Mouse (Mus musculus): ENCODE data around the gene Arhgap23. TPM values are rescaled to one million over a fixed set of nuclear protein-coding genes. Genes with fewer than 3 reads are reported as not detected.

Arhgap23 gene
- polyA plus RNA-seq, 1 experiment, result 31.5 TPM

DNA sequence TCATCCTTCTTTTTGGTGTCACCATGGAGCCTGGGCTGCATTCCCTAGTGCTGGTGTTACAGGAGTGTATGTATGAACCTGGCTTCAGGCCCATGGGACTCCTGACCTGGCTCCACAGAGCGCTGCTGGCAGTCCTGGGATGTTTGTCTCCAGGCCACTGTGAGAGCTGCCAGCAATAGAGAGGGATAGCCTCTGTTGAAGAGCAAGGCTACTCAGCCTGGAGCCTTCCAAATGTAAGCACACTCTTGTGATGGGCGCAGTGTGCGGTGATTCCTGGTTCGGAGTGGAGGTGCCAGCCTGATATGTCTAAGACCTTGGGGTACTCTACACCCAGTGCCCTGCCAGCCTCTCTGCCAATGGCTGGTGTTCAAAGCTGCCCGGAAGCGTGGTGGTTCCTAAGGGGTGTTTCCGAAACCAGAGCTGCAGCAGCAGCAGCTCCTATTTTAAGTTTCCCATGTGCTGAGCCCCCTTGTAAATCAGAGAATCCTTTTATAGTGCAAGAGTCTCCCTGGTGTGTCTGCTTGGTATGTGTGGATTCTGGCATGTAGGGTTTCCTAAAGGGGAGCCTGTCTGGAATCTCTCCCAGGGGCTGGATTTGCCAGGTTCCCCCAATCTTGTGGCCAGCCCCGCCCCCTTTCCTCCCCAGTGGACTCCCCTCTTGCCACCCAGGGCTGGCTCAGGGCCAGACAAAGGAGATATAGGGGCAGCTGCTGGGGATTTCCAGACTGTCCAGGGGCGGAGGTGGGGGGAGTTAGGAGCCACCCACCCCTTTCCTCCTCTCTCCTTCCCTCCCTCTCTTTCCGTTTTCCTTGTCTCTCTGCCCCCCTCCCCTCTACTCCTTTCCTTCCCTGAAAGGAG lies 9.0 kb upstream of the Arhgap23 start:
- DNase-seq (ENCODE audit: low read depth), result no peak

- DNase-seq (ENCODE audit: low read depth), result no peak
These were observed 7.9 kb upstream of the Arhgap23 start for GRCm38 (mm10) chr11:97407456-97407855.

DNA sequence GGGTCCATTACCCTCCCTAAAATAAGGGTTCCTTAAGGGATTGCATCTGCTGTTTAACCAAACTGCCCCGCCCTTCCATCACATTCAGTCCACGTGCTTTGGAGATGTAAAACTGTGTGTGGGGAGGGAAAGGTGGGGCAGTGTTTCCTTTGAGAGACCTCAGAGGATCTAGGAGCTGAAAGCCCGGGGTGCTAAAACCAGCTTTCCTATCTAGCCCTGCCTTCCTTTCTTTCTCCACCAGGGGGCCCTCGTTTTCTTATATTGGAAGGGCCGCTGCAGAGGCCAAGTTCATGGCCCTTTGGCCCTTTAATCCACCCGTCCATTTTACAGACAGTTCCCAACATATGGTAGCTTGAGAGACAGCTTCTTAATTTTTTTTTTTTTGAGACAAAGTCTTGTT lies 7.2 kb upstream of the Arhgap23 start:
- no peak for DNase-seq (ENCODE audit: low read depth)

GRCm38 (mm10) chr11:97410958-97411357 lies 4.4 kb upstream of the Arhgap23 start:
- no peak for DNase-seq (ENCODE audit: low read depth)

- DNase-seq (ENCODE audit: low read depth), result no peak
These were observed 3.2 kb upstream of the Arhgap23 start for GRCm38 (mm10) chr11:97412117-97412516.

- DNase-seq (ENCODE audit: low read depth), result no peak
These were observed 2.5 kb upstream of the Arhgap23 start for GRCm38 (mm10) chr11:97412808-97413347.

DNA sequence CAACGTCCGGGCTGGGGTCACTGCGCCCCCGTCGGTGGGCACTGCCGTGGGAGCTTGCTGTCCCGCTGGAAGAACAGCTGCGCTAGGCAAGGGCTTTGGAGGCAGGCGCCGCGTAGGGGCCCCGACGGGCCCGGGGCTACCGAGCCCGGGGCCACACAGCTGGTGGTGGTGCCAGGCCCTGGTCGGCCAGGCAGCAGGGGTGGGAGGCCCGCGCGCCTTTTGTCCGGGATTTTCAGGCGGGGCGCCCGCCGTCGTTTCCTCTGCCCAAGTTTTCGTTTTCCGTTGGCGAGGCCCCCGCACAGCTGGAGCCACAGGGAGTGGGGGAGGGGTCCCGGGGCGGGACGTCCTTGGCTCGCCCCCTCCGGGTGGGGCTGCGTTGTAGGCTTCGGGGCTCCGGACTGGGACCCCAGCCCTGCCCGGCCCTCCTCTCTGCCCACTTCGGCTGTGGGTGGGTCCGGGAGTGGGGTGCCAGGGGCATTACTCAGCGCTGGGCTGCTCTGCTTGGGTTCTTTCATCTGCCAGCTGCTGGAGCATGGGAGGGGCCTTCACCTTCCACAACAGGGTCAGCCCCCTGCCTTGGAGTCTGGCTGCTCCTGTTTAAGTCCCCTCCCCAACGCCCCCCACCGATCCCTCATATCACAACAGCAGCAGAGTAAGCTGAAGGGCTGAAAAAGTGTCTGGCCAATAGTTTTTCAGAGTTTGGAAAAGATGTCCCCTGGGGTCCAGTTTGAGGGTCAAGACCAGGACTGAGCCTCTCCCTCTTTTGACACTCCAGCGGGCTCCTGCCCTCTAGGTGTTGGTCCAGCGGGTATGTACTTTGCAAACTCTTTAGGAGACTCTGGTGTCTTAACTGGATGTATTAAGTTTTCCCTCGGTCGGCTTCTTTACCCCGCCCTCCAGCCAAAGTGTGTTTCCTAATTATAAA lies 641 bp downstream of the Arhgap23 start:
- DNase-seq (ENCODE audit: low read depth), result no peak

DNA sequence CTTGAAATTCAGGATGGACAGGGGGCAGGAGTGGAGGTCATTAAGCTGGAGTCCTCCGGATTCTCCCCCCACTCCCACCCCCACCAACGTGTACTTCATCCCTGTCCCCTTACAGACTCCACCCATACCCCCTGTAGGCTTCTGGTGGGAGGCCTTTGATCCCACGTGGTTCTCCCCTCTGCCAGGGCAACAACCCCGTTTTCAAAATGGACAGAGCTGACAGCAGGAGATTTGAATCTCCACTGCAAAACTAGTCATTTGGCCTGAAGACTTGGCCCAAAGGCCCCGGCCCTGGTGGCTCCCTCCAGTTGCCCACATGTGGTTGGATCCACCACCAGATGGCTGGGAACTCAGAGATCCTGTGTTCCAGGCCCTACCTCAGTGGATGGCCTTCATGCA lies 1.3 kb downstream of the Arhgap23 start:
- DNase-seq (ENCODE audit: low read depth), result no peak

GRCm38 (mm10) chr11:97418834-97419539 lies 3.7 kb downstream of the Arhgap23 start:
- no peak for DNase-seq (ENCODE audit: low read depth)

- DNase-seq (ENCODE audit: low read depth), result peak; percentile 81
These were observed 4.2 kb downstream of the Arhgap23 start for GRCm38 (mm10) chr11:97419540-97419900.

DNA sequence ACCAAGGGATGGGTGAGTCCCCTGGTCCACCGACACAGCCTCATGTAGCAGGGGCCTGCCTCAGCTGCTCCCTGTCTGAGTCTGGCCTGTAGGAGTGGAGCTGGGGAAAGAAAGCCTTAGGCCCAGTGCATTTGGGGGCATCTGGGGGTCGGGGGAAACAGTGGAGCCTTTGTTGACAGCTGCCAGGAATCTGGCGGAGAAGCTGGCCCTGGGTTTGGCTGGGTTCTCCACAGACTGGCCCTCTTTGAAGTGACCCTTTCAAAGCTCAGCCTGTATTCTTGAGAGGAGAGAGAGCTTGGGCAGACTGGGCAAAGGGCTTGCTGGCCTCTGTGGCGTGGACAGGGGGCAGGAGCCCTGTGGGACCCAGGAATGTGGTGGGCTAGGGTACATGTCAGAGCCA lies 7.2 kb downstream of the Arhgap23 start:
- DNase-seq (ENCODE audit: low read depth), result no peak

DNA sequence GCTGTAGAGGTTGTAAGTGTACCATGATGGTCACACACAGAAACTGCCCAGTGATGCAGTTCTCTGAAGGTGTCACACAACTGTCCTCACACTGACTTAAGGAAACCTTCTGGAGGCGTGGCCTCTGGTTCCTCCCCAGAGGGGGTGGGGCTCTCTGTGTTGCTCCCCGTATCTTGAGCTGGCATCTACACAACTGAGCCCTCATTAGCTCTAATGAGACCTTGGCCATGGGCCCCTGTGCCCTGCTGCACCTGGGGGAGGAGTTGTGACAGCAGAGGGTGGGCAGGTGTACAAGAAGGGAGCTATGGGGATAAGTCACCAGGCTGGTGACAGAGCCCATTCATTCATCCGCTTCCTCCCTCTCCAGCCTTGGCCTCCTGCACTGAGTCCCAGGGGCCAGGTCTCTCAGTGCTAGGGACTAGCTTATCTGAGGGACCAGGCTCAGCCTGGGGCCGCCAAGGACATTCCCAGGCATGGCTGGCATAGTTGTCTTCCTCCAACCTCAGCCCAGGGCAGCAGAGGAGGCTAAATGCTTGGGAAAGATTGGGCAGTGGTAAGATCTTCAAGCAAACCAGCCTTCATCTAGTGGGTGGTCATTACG lies 8.9 kb downstream of the Arhgap23 start:
- DNase-seq (ENCODE audit: low read depth), result no peak

DNA sequence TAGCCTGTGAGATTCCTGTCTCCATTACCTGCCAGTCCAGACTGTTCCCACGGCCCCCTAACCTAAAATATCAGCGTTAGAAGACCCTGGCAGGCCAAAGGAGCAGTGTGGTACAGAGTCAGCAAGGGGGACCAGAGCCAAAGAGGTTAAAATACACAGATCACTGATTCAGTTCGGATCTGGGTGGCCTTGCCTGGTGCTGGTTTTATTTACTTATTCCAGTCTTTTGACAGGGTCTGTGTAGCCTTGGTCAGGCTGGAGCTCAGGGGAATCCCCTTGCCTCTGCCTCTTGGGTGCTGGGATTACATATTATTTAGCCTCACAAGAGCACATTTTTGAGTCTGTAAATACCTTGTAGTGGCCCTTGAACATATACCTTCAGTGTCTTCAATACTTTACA lies 9.5 kb downstream of the Arhgap23 start:
- DNase-seq (ENCODE audit: low read depth), result no peak

DNA sequence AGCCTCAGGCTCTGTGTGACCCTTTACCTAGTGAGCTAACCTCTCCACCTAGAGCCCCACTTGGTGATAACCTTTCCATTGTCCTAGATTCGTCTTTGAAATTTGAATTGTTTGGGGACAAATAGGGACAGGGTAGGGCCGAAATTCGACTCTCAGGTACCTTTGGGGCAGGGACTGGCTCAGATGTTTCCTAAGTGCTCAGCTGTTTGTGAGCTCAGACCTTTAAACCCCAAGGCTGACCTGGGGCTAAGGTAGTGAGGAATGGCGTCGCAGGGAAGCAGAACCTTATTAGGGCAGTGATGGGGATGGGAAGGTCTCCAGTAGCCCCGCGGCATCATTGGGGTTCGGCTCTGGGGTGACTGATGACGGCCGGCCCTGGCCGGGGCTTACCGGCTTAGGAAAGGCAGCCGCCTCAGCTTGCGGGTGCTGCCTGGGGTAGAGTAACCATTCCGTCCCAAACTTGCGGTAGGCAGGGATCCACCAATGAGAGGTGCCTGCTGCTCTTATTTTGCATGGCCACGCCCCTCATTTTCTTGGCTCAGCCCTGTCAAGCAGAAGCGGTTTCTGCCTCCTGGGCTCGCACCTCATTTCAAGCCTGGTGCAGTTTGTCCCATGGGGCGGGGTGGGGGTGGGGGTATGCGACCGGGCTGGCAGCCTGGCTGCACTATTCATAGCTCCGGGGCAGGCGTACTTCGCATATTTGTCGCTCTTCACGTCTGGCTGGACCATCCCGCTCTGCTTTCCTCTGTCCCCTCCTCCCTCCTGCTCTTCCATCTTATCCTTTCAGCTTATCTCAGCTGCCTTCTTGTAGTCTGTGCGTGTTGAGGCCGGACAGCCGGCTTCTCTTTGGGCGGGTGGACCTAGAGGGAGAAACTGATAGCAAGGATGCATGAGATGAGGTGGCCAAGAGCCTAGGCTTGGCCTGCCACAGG lies 12.7 kb downstream of the Arhgap23 start:
- DNase-seq (ENCODE audit: low read depth), result no peak

GRCm38 (mm10) chr11:97428726-97429077 lies 13.4 kb downstream of the Arhgap23 start:
- no peak for DNase-seq (ENCODE audit: low read depth)

- no peak for DNase-seq (ENCODE audit: low read depth)
These were observed 14.3 kb downstream of the Arhgap23 start for GRCm38 (mm10) chr11:97429615-97430014.

DNA sequence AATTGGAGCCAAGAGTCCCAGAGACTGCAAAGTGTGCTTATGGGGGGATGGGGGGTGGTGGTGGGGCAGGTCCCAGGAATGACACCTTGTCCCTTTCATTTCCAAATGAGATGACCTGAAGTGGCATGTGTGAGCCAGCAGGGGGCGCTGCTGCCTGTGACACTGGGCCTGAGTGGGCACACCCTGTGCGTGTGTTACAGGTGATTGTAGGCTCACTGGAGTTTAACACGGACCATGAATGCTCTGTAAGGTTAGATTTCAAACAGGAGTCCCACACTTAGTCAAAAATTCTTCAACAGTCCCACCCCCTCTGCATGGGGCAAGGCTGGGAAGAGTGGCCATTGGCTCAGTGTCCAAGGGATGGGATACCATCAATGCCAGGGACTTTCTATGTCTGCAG lies 16.7 kb downstream of the Arhgap23 start:
- DNase-seq (ENCODE audit: low read depth), result no peak

GRCm38 (mm10) chr11:97432983-97433539 lies 17.7 kb downstream of the Arhgap23 start:
- DNase-seq (ENCODE audit: low read depth), result no peak

DNA sequence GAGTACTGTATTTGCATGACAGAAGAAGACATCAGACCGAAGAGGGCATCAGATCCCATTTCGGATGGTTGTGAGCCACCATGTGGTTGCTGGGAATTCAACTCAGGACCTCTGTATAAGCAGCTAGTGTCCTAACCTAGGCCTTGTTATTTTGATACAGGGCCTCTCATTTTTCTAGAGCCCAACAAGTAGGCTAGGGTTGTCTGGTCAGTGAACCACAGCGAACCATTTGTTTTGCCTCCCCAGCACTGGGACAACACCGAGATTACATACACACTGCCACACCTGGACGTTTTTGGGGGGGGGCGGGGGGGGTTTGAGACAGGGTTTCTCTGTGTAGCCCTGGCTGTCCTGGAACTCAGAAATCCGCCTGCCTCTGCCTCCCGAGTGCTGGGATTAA lies 18.8 kb downstream of the Arhgap23 start:
- DNase-seq (ENCODE audit: low read depth), result no peak
